Mouse (Mus musculus) c-Kit-negative CD71-positive TER-119-positive erythroid progenitor cells, embryonic 14.5 days (primary cell): ENCODE data around the gene Mpp6.
A peak's percentile ranks its signal among the peaks of the same experiment; 100 is the strongest.

ENCODE experiments used
- DNase-seq: peaks from one replicate; pipeline ENCODE4 v3.0.0-alpha.2; 2013; ENCODE audit warnings: low read depth, low spot score

Gene Mpp6

DNA sequence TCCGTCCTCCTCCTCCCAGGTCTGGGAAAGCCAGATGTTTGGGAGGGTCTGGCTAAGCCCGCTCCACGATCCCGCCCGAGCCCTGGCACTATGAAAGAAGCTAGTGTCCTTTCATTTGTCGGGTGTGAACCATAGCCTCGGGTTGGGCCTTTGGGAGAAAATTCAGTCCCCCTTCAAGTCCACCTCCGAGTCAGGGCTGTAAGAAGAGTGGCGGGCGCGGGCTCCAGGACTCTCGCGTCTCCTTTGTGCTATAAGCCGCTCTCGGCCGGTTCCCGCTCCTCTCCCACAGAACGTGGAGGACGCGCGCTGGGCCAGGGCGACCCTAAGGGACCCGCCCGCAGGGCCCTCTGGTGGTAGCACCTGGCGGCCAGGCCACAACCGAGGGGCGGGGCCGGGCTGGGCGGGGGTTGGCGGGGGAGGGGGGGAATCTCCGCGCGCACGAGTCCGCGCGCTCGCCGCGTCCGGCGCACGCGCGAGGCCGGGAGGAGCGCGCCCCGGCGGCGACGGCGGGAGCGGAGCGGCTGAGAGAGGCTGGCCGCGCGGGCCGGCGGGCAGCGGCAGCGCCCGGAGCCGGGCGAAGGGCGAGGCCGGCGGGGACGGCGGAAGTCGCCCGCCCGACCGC lies at the start of gene Mpp6:
Gene Mpp6 (plus strand): TSS at position 485 of the 622 bp plus-strand sequence.
- no peak for DNase-seq

- no peak for DNase-seq
Observed at GRCm38 (mm10) chr6:50066172-50066571, 43.9 kb upstream of the Mpp6 start.

DNA sequence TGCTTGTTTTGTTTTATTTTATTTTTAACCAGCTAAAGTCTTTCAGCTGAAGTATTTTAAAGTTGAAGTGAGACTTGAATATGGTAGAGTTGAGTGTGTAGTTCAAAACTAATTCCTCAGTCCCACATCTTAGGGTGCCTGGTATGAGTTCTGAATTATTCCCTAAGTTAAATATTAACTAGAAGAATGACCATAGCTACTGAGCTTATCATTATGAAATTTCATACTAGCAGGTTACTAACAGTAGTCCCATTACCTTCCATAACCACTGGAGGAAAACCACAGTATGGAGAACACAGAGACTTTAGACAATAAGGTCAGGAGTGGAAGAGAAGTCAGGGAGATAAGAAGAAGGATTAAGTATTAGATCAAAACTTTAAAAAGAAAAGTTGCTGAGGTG lies 41.6 kb upstream of the Mpp6 start:
- no peak for DNase-seq

GRCm38 (mm10) chr6:50075248-50075647 lies 34.8 kb upstream of the Mpp6 start:
- DNase-seq, result no peak

- no peak for DNase-seq
Observed at GRCm38 (mm10) chr6:50076473-50076872, 33.6 kb upstream of the Mpp6 start.

GRCm38 (mm10) chr6:50080431-50080830 lies 29.6 kb upstream of the Mpp6 start:
- no peak for DNase-seq

DNA sequence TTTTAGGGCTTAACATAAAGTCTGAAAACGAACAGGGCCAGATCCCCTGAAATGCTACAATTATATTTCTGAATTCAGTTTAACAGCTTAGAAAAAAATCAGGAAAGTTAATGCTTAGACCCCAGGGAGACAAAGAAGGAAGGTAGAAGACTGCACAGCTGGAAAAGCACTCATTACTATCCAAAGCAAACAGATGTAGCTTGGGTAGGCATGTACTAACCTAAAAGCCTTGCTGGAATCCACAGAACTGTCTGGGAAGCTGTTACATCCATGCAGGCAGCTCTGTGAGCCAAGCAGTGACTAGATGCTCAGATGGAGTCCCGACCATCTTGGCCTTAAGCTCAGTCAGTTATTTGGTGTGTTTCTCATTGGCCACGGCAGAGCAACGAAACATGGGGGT lies 24.8 kb upstream of the Mpp6 start:
- DNase-seq, result no peak

DNA sequence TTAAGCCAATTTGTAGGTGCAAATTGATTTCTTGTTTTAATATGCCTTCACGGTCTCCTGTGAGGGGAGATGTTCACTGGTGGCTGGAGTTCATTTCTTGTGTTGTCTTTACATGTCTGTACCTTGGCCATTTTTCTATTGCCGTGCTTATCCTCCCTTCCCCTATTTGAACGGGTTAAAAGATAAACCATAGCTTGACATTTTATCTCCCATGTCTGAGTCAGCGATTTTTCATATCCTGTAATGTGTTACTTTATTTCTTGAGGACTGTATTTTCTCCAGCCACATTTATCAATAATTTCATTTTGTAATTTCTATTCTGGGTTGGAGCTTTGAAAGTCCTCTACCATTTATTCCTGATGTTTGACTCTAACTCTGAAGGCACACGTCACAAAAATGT lies 20.7 kb upstream of the Mpp6 start:
- no peak for DNase-seq

DNA sequence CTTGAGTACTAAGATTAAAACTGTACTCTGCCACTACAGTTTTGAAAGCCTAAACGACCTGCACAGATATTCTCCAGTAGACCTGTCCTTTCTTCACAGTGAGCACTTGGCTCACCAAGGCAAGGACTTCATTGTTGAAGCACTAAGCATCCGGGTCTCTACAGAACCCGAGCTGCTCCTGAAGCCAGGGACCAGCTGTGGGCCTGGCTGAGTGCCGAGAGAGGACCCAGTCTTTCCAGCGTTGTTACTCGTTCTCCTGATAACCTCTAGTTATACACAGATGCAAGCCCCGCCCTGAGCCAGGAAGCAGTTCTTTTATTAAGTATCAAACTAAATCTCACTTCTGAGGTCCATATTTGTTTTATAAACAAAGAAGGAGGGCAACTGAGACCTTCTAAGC lies 19.8 kb upstream of the Mpp6 start:
- DNase-seq, result no peak

- DNase-seq, result no peak
Observed at GRCm38 (mm10) chr6:50091462-50092154, 18.4 kb upstream of the Mpp6 start.

DNA sequence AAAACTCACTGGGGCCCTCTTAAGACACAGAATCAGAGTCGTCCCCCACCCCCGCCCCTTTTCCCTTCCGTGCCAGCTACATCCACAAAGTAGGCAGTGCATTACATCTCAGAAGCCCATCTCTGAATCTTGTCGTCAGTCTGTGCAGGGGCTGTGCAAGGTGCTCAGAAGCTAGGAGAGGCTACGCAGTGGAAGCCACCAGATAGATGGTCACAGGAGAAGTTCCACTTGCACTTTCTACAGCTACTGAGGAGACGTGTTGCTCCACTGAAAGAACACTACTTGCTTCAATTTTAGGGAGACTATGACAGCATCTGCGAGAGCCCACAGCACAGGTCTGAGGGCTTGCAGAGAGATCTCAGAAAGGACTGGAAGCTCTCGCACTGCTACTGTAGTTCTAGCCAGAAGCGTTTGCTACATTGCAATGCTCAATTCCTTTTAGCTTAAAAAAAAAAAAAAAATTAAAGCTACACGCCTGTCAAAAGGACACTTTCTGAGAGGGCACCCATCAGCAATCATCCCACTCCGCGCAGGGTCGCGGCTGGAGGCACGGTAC lies 762 bp upstream of the Mpp6 start:
- DNase-seq, result no peak

DNA sequence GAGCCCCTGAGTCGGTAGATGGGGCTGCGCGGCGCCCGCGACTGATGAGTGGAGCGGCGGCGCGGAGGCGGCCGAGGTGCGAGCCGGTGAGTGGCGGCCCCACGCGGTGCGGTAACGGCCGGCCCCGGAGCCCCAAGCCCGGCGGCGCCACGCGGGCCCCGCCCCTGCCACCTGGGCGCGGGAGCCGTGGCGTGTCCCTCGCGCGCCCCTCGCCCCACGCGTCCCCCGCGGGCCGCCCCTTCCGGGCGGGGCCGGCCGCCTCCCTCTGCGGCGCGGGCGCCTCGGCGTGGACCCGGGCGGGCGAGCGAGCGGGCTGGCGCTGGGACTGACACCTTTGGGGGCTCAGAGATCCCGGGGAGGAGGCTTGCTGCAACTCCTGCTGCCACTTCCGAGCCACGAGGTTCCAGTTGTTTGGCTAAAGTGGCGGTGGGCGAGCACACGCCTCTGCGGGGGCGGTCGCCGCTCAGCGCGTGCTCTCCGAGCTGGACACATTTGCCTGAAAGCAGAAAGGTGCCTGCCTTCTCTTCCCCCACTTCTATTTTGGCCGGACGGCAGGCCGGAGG lies 419 bp downstream of the Mpp6 start:
- no peak for DNase-seq

- no peak for DNase-seq
Observed at GRCm38 (mm10) chr6:50111111-50111655, 1.1 kb downstream of the Mpp6 start.

- DNase-seq, result peak; percentile 19
Observed at GRCm38 (mm10) chr6:50112775-50113174, 2.7 kb downstream of the Mpp6 start.

- no peak for DNase-seq
Observed at GRCm38 (mm10) chr6:50114280-50114679, 4.2 kb downstream of the Mpp6 start.

DNA sequence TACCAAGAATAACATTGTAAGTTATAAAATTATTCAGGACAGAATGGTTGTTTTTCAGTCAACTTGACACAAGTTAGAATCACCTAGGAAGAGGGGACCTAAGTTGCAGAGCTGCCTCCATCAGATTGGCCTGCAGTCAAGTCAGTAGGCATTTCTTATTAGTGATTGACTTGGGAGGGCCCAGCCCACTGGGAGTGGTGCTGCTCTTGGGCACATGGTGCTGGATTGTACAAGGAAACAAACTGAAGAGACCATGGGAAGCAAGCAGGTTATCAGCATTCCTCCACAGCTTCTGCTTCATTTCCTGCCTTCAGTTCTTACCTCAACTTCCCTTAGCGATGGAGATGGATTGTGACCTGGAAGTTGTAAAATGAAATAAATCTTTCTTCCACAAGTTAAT lies 10.9 kb downstream of the Mpp6 start:
- no peak for DNase-seq

DNA sequence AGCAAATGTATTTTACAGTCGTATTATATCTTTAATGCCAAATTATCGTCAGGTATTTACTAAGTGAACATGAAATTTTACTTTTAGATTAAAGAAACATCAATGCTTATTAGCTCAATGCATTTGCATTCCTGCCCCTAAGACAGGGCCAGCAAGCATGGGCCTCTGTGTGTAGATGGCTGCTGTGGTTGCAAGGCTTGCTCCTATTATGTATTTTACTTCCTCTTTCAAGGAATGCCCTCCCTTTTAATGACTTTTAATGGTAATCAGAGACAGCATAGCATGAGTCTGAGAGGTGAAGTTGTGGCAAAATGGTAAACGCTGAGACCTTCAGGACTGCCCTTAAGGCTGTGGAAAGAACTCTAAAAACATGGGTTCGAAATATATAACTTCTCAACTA lies 12.8 kb downstream of the Mpp6 start:
- DNase-seq, result no peak

DNA sequence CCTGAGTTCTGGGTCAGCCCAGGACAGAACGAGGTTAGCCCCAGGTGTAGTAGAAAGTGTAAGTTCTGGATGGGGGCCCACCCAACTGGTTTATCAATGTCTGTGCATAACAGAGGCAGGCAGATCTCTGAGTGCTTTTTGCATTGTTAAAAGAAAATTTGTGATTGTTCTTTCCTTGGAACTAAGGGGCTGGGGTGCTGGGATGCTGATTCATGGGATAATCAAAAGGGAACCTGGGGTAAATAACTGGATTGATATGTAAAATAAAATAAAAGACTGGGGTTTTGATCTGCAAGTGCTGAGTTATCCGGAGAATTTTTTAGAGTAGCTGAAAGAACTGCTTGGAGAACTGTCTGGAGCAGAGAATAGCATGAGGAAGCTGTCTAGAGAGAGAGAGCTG lies 14.2 kb downstream of the Mpp6 start:
- no peak for DNase-seq

DNA sequence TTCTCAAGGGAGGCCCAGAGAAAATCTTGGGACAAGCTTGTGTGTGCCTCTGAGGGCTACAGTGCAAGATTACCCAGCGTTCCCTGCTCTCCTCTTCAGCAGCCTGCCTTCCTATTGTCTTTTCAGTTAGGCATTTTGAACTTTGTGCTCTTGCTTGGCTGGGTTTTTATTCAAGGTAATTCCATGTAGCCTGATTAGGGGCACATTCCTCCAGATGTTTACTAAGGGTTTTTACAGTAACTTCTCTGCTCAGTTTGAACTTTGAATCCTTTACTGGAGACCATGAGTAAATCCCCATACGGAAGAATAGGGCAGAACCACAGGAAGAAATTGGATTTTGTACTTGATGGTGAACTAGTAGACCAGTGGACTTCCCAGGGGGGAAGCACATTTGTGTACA lies 16.3 kb downstream of the Mpp6 start:
- no peak for DNase-seq

DNA sequence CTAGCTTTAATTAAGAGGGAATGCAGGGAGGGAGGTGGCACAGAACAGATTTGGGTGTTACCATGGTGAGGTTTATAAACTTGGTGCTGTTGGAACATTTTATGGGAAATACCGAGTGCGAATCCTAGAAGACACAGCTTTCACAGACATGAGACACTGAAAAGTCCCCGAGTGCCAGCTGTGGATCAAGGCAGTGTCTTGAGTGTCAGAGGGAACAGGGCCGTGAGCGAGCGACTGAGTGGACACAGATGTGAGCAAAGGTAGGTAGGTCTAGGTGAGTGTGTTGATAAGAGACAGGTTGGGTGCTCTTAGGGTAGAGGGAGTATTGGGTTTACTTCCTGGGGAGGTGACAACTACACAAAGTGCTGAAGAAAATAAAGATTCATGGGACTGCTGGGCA lies 17.5 kb downstream of the Mpp6 start:
- DNase-seq, result no peak

GRCm38 (mm10) chr6:50137651-50138050 lies 27.6 kb downstream of the Mpp6 start:
- DNase-seq, result no peak

GRCm38 (mm10) chr6:50139526-50139925 lies 29.5 kb downstream of the Mpp6 start:
- no peak for DNase-seq

- DNase-seq, result no peak
Observed at GRCm38 (mm10) chr6:50146158-50146557, 36.1 kb downstream of the Mpp6 start.
